Mouse (Mus musculus) lung, embryonic 14.5 days (tissue): ENCODE results near the gene Ppt2. TPM values are rescaled to one million over a fixed set of nuclear protein-coding genes. Genes with fewer than 3 reads are reported as not detected.
A peak's percentile ranks its signal among the peaks of the same experiment; 100 is the strongest.

Source experiments
- ATAC-seq: fragments of 200-750 bp; cut with Nextera tagmentation; 2 replicates; pipeline ENCODE4 v1.8.0; 2017; ENCODE audit warnings: mild to moderate bottlenecking, moderate TSS enrichment, moderate library complexity; ENCODE audit not compliant: insufficient read depth
- DNase-seq: peaks from one replicate; pipeline ENCODE4 v3.0.0-alpha.2; 2015
- H3K27ac ChIP-seq: fragments of 300-500 bp; sonication (generic); 2 replicates; pipeline ENCODE4 v1.5.1; 2014; ENCODE audit warnings: low read depth, mild to moderate bottlenecking, moderate library complexity
- H3K27me3 ChIP-seq: fragments of 300-500 bp; sonication (generic); 2 replicates; pipeline ENCODE4 v1.6.1; 2014; ENCODE audit warnings: low read length, control low read depth; ENCODE audit not compliant: insufficient read depth
- H3K36me3 ChIP-seq: fragments of 300-500 bp; sonication (generic); 2 replicates; pipeline ENCODE4 v1.6.1; 2014; ENCODE audit warnings: control low read depth; ENCODE audit not compliant: insufficient read depth
- H3K4me1 ChIP-seq: fragments of 300-500 bp; sonication (generic); 2 replicates; pipeline ENCODE4 v1.6.1; 2014; ENCODE audit warnings: antibody characterized with exemption, control low read depth; ENCODE audit not compliant: insufficient read depth
- H3K4me2 ChIP-seq: fragments of 300-500 bp; sonication (generic); 2 replicates; pipeline ENCODE4 v1.6.1; 2014; ENCODE audit warnings: mild to moderate bottlenecking
- H3K4me3 ChIP-seq: fragments of 300-500 bp; sonication (generic); 2 replicates; pipeline ENCODE4 v1.5.1; 2014; ENCODE audit warnings: low read depth, low read length
- H3K9ac ChIP-seq: fragments of 300-500 bp; sonication (generic); 2 replicates; pipeline ENCODE4 v1.6.1; 2014
- H3K9me3 ChIP-seq: fragments of 300-500 bp; sonication (generic); 2 replicates; pipeline ENCODE4 v1.6.1; 2016; ENCODE audit warnings: low read depth, low read length, control low read depth
- CTCF ChIP-seq: IDR thresholded peaks from 2 replicates; pipeline ENCODE4 v1.5.1; 2016; ENCODE audit warnings: antibody characterized with exemption, low read depth
- WGBS: fragments of 180-500 bp; shearing (Covaris S2); extraction: QIAGEN DNeasy Blood & Tissue Kit; methylation state at CpG from one replicate; pipeline ENCODE4 v1.1.7; 2014; 5-methylcytosine and 5-hydroxymethylcytosine counted together
- polyA plus RNA-seq: library from polyadenylated mRNA; unstranded; fragments of >200 nt; fragmentation: Nextera tagmentation; extraction: Ambion mirVana; gene quantifications from 2 replicates; pipeline ENCODE4 v1.2.1, GENCODE M21; 2014

Gene Ppt2
- polyA plus RNA-seq, 1 experiment from 2014 or later, result 24.5 TPM

DNA sequence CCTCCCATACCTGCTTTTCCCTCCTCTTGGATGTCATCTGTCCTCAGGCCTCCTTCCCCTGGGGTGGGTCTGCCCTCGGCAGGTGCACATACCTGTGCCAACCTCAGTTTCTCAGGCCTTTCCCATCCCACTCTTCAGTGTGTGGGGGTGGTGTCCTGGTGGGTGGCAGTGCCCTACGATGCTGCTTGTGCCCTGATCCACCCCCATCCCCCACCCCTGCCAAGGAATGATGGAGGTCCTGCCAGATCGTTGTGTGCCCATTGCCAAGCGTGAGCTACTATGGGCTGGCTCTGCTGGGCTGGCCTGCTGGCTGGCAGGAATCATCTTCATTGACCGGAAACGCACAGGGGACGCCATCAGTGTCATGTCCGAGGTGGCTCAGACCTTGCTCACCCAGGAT lies 17.3 kb downstream of the Ppt2 start:
- no peak for TF ChIP-seq CTCF
- Histone ChIP-seq H3K36me3 (peaks cover 68% of the 10 kb centered on the region), H3K4me1 (peaks cover 4% of the 10 kb centered on the region; the same call in 1 of the 2 replicates), H3K9ac (no peak overlapping the region), H3K9me3 (no peaks in the 10 kb centered on the region), H3K27ac (no peak overlapping the region), H3K4me2 (no peak overlapping the region), H3K27me3 (no peaks in the 10 kb centered on the region), H3K4me3 (no peak overlapping the region)
- no peak for DNase-seq
- ATAC-seq, result no peak
- 94% methylated on average over 8 of the region's 8 CpGs for WGBS

DNA sequence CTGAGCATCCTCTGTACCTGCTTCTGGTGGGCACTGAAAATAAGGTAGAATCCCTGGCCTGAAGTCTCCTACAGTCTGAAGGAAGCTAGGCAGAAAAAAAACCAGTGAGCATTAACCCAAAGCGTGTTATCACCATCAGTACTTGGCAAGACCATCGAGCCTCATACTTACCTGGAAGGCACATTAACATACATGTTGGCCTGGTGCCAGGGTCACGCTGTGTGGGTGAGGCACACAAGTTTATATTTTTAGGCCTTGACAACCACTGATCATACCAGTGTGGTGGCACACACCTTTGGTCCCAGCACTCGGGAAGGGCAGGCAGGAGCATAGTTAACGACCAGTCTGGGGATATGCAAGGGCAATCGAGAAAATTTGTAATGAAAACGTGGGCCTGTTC lies 20.3 kb downstream of the Ppt2 start:
- TF ChIP-seq CTCF, result no peak
- Histone ChIP-seq H3K36me3 (peaks cover 41% of the 10 kb centered on the region), H3K27ac (no peak overlapping the region), H3K9me3 (no peaks in the 10 kb centered on the region), H3K27me3 (no peaks in the 10 kb centered on the region), H3K4me2 (no peak overlapping the region), H3K4me3 (no peak overlapping the region), H3K4me1 (peaks cover 8% of the 10 kb centered on the region; the same call in 1 of the 2 replicates), H3K9ac (peak overlapping the region; percentile 13; the same call in 1 of the 2 replicates)
- ATAC-seq, result no peak
- no peak for DNase-seq
- WGBS, result 87% methylated on average over 7 of the region's 7 CpGs

DNA sequence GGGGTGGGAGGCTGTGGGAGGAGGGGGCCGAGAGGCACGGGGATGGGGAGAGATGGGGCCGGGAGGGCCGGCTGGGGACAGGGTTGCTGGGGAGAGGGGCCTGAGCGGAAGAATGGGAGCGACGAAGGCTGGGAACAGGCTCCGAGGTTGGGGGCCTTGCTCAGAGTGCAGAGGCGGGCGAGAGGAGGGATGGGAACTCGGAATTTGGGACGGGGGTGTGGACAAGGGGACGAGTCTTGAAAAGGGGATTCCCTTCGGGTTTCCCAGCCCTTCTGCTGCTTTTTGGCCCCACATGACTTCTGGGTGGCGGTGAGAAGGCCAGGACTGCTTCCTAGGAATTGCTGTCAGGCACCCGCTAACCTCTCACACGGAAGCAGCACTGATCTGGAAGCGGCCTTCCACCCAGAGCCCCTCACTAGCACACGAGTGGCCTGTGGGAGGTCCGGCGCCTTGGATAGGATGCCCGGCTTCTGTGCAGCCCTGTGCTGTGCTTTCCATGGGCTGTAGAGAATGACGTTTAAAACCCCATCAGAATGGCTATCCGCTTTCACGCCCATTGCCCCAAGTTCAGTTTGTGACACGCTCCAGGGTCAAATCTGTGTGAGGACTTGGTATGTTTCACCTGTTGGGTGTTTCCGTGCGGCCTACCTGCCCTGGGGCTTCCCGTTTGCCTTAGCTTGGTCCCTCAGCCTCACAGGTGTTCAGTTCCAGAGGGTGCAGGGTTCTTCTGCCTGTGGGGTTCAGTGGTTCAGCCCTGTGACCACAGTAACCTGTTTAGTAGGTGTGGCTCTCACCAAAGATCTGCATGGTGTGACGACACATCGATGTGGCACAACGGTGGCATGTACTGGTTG lies 21.9 kb downstream of the Ppt2 start:
- no peak for ATAC-seq
- Histone ChIP-seq H3K4me2 (peak overlapping the region; percentile 95), H3K4me3 (peak overlapping the region; percentile 96), H3K4me1 (peaks cover 8% of the 10 kb centered on the region; the same call in 1 of the 2 replicates), H3K27ac (peak overlapping the region; percentile 90), H3K27me3 (no peaks in the 10 kb centered on the region), H3K36me3 (peaks cover 32% of the 10 kb centered on the region), H3K9ac (peak overlapping the region; percentile 86), H3K9me3 (no peaks in the 10 kb centered on the region)
- TF ChIP-seq CTCF, result no peak
- no peak for DNase-seq
- WGBS, result 11% methylated on average over 32 of the region's 32 CpGs

DNA sequence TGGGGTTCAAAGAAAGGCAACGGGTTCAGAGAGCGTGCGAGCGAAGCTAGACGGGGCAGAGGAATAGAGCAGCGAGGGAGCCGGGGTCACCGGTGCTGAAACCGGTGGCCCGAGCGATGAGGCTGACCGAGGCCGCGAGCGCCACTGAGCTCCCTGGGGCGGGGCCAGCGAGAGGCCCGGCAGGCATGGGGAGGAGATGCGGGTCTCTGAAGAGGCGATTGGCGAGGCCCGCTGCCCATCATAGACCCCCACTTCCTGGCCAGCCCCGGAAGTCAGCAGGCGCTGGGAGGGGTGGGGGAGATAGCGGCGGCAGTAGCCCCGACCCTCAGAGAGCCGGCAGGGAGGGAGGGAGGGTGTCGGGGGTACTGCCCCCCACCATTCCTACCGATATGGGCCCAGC lies 22.7 kb downstream of the Ppt2 start:
- H3K9ac ChIP-seq, result peak overlapping the region; percentile 86
- peak overlapping the region; percentile 96 for H3K4me3 ChIP-seq
- ATAC-seq, result peak; percentile 36
- H3K27me3 ChIP-seq, result no peaks in the 10 kb centered on the region
- H3K4me2 ChIP-seq, result peak overlapping the region; percentile 95
- no peak for TF ChIP-seq CTCF
- peaks cover 30% of the 10 kb centered on the region for H3K36me3 ChIP-seq
- peak overlapping the region; percentile 90 for H3K27ac ChIP-seq
- peak; percentile 97 for DNase-seq
- WGBS, result 0% methylated on average over 27 of the region's 30 CpGs
- H3K9me3 ChIP-seq, result no peaks in the 10 kb centered on the region
- peaks cover 8% of the 10 kb centered on the region; the same call in 1 of the 2 replicates for H3K4me1 ChIP-seq

DNA sequence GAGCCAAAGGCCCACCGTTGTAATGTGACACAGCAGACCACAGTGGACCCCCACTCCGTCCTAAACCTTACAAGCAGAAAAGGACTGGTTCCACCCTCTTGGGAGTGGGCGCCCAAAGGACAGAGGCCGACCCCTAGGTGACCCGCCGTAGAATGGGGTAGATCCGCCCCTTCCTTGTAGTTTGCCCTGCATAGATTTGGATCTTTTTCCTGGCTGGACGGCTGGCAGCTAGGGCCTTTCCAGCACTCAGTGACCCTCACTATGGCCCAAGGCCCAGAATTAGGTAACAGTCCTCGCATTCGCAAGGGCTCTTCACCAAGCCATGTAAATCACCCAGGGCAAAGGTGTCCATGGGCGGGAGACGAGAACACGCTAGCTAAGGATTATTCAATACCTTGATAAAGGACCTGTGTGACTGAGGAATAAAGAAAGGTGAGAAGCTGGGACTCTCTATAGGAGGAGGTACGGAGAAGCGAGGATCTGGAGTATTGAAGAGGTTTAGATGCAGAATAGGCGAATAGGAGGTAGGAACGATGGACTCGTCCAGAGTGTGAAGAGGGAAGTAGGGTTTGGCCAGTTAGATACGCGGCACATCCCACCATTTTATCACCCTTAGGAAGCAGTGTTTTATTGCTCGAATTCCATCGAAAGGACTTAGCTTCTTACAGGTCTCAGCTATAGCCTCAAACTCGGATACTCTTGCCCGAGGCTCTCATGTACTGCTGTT lies 23.6 kb downstream of the Ppt2 start:
- H3K4me1 ChIP-seq, result peaks cover 8% of the 10 kb centered on the region; the same call in 1 of the 2 replicates
- H3K4me3 ChIP-seq, result peak overlapping the region; percentile 96
- WGBS, result 12% methylated on average over 24 of the region's 24 CpGs
- no peak; the same call in 1 of the 2 replicates for ATAC-seq
- H3K9me3 ChIP-seq, result no peaks in the 10 kb centered on the region
- H3K36me3 ChIP-seq, result peaks cover 29% of the 10 kb centered on the region
- no peak for TF ChIP-seq CTCF
- no peak for DNase-seq
- peak overlapping the region; percentile 95 for H3K4me2 ChIP-seq
- no peaks in the 10 kb centered on the region for H3K27me3 ChIP-seq
- H3K27ac ChIP-seq, result peak overlapping the region; percentile 90
- H3K9ac ChIP-seq, result peak overlapping the region; percentile 86

DNA sequence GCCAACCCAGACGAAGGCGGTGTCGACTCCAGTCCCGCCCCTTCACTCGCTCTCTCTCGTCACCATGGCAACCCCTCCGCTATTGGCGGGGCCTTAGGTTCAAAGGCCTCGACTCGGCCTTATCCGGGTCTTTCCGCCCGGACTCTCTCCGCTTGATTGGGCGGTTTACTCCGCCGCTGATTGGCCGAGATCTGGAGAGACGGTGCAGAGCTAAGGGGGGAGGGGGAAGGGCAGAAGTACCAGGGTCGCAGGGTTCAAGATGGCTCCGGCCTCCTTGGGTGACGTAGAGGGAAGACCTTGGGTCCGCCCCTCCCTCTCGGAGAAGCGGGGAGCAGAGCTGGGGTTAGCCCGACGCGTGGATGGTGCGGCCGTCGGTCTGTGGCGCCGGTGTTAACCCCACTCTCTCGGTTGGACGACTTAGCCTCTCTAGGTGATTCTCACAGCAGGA lies 24.2 kb downstream of the Ppt2 start, which contains the start of gene Agpat1:
Gene Agpat1, plus strand, starts transcription at position 202 of the 448 bp plus-strand sequence.
- Histone ChIP-seq H3K9ac (peak within 1 kb of the TSS; percentile 86), H3K36me3 (peaks cover 29% of the 10 kb centered on the region), H3K4me2 (peak within 1 kb of the TSS; percentile 95), H3K9me3 (no peaks in the 10 kb centered on the region), H3K27ac (peak within 1 kb of the TSS; percentile 90), H3K4me1 (peaks cover 8% of the 10 kb centered on the region; the same call in 1 of the 2 replicates), H3K27me3 (no peaks in the 10 kb centered on the region), H3K4me3 (peak within 1 kb of the TSS; percentile 96)
- DNase-seq, result peak; percentile 100
- under 1% methylated on average over 35 of the region's 35 CpGs for WGBS
- peak; percentile 86 for ATAC-seq
- TF ChIP-seq CTCF, result no peak
